Mouse (Mus musculus): Measurements from ENCODE around the gene Prr11.
"Not testable (repeated sequence)": the region's sequence is repeated elsewhere in the genome, so short reads cannot be mapped to it uniquely, and the experiment has no call there.

Gene Prr11

GRCm38 (mm10) chr11:87108409-87108754 is at the start of gene Prr11:
Prr11 (minus strand) TSS chr11:87108708.
- DNase-seq: no peak

- no peak for DNase-seq
Observed at GRCm38 (mm10) chr11:87158012-87158411, 49.5 kb upstream of the Prr11 start.

- DNase-seq: no peak
Observed at GRCm38 (mm10) chr11:87136233-87136632, 27.7 kb upstream of the Prr11 start.

- DNase-seq: peak; percentile 86 to 91
Observed at GRCm38 (mm10) chr11:87126824-87127816, 18.6 kb upstream of the Prr11 start, which contains the start of gene Trim37. Trim37 (plus strand) TSS chr11:87127077.

- no peak for DNase-seq
Observed at GRCm38 (mm10) chr11:87126281-87126823, 17.8 kb upstream of the Prr11 start.

GRCm38 (mm10) chr11:87125562-87125961 is 17.1 kb upstream of the Prr11 start:
- DNase-seq: no peak

- no peak for DNase-seq
Observed at GRCm38 (mm10) chr11:87121864-87122263, 13.4 kb upstream of the Prr11 start.

GRCm38 (mm10) chr11:87110172-87110909 is 1.8 kb upstream of the Prr11 start:
- no peak for DNase-seq

GRCm38 (mm10) chr11:87109519-87110171 is 1.1 kb upstream of the Prr11 start:
- peak in 1 of 2 experiments; percentile 38 for DNase-seq

- DNase-seq: peak; percentile 96 to 99
Observed at GRCm38 (mm10) chr11:87108755-87109518, 429 bp upstream of the Prr11 start, which contains the start of gene Ska2. Ska2 (plus strand) TSS chr11:87109234.

GRCm38 (mm10) chr11:87087142-87087541 is 21.4 kb downstream of the Prr11 start:
- DNase-seq: no peak

GRCm38 (mm10) chr11:87086290-87086984 is 22.1 kb downstream of the Prr11 start, which contains the start of gene Smg8:
Smg8 (minus strand) TSS chr11:87086774.
- DNase-seq: peak; percentile 89

- no peak for DNase-seq
Observed at GRCm38 (mm10) chr11:87085461-87085860, 23.0 kb downstream of the Prr11 start.

GRCm38 (mm10) chr11:87083712-87084111 is 24.8 kb downstream of the Prr11 start:
- DNase-seq: no peak

- DNase-seq: peak; percentile 77 to 89
Observed at GRCm38 (mm10) chr11:87073866-87074440, 34.6 kb downstream of the Prr11 start, which contains the start of gene Gdpd1. Gdpd1 (minus strand) TSS chr11:87074062.

- peak; percentile 65 to 76 for DNase-seq
Observed at GRCm38 (mm10) chr11:87073343-87073865, 35.1 kb downstream of the Prr11 start.

- DNase-seq: no peak
Observed at GRCm38 (mm10) chr11:87062087-87062486, 46.4 kb downstream of the Prr11 start.

- DNase-seq: no peak
Observed at GRCm38 (mm10) chr11:87060410-87060809, 48.1 kb downstream of the Prr11 start.

- DNase-seq: no peak
Observed at GRCm38 (mm10) chr11:87056286-87056685, 52.2 kb downstream of the Prr11 start.

- not testable (repeated sequence) for DNase-seq
Observed at GRCm38 (mm10) chr11:87048900-87049299, 59.6 kb downstream of the Prr11 start.

All from kidney, postnatal 36 days (tissue).